Mouse (Mus musculus): ENCODE results near the gene Smyd4. TPM values are rescaled to one million over a fixed set of nuclear protein-coding genes. Genes with fewer than 3 reads are reported as not detected.
A peak's percentile ranks its signal among the peaks of the same experiment; 100 is the strongest.

Gene Smyd4
- polyA plus RNA-seq, 1 experiment from 2014 or later = 21.4 TPM

DNA sequence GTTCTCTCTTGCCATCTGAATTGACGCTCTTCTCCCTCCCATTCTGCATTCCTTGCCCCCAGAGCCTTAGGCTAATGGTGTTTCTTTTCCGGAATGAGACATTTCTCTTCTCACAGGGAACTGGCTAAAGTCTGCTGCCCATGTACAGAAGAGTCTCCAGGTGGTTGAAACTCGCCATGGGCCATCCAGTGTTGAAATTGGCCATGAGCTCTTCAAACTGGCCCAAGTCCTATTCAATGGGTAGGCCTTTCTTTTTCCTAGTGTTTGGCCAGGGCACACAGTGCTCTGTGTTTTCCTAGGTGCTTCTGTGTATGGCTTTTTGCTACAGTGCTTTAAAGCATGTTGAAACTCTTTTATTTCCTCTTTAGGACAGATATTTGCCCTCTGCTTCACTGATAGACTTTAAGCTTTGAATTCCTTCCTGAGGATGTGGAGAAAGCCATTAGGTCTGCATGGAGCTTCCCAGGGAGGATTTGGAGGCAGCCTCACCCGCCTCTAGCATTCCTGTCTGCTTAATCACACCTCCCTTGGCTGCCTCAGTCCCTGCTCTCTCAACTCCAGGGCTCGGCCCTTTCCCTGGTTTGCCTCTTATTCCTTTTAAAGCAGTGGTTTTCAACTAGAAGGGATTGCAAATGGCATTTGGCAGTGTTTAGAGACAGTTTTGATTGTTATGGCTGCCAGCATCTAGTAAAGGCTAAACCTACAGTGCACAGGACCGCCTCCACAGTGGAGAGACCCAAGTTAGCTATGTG lies 55.2 kb downstream of the Smyd4 start:
- H3K27ac ChIP-seq = no peak overlapping the region
- no peak overlapping the region for H3K4me2 ChIP-seq (replicated peaks)
- no peaks in the 10 kb centered on the region for H3K4me1 ChIP-seq
- WGBS = 72% methylated on average over 6 of the region's 6 CpGs
- H3K9ac ChIP-seq = no peak overlapping the region
- H3K36me3 ChIP-seq = peaks cover 21% of the 10 kb centered on the region
- no peak overlapping the region for H3K4me3 ChIP-seq
- no peaks in the 10 kb centered on the region for H3K27me3 ChIP-seq
- H3K9me3 ChIP-seq = no peaks in the 10 kb centered on the region
- ATAC-seq (ENCODE audit: insufficient number of reproducible peaks, insufficient read depth, low FRiP score, low TSS enrichment) = no peak

DNA sequence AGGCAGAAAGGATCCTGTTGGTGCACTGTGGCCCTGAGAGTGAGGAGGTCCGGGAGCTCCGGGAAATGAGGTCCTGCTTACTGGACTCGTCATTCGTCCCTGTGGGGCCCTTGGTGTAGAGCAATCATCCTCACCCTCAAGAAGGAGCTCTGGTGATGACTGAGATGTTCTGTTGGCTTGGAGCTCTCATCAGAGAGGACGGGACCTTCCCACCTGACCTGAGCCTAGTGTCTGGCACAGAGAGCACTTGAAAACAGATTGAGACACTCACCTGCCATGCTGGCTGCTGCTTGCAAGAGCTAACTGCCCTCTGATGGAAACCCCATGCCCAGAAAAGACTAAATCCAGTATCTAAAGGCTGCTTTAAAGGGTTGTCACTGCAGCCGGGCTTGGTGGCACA lies 56.6 kb downstream of the Smyd4 start:
- WGBS = 80% methylated on average over 6 of the region's 6 CpGs
- H3K4me1 ChIP-seq = no peaks in the 10 kb centered on the region
- no peak for ATAC-seq (ENCODE audit: insufficient number of reproducible peaks, insufficient read depth, low FRiP score, low TSS enrichment)

DNA sequence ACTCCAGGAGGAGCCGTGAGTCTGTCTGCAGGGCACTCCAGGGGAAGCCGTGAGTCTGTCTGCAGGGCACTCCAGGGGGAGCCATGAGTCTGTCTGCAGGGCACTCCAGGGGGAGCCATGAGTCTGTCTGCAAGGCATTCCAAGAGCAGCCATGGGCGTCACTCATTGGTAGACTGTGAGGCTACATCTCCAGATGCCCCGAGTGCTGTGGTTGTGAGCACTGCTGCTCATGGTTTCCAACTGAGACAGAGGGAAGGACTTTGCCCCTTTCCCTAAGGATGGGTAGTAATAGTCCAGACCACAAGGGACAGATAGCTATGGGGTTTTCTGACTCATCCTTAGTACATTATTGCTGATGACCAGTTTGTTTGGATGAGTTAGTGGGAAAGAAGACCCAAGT lies 57.9 kb downstream of the Smyd4 start:
- no peak overlapping the region for H3K4me3 ChIP-seq
- H3K9ac ChIP-seq = no peak overlapping the region
- H3K27me3 ChIP-seq = no peaks in the 10 kb centered on the region
- ATAC-seq (ENCODE audit: insufficient number of reproducible peaks, insufficient read depth, low FRiP score, low TSS enrichment) = no peak
- H3K9me3 ChIP-seq = no peaks in the 10 kb centered on the region
- WGBS = 63% methylated on average over 4 of the region's 4 CpGs
- no peak overlapping the region for H3K27ac ChIP-seq
- no peak overlapping the region for H3K4me2 ChIP-seq (replicated peaks)
- H3K36me3 ChIP-seq = peaks cover 29% of the 10 kb centered on the region
- no peaks in the 10 kb centered on the region for H3K4me1 ChIP-seq

More for the DNA sequence above, 56.6 kb downstream of the Smyd4 start:
- Histone ChIP-seq H3K9ac (no peak overlapping the region), H3K27me3 (no peaks in the 10 kb centered on the region), H3K9me3 (no peaks in the 10 kb centered on the region), H3K27ac (no peak overlapping the region), H3K36me3 (peaks cover 24% of the 10 kb centered on the region), H3K4me2 (replicated peaks) (no peak overlapping the region), H3K4me3 (no peak overlapping the region)

DNA sequence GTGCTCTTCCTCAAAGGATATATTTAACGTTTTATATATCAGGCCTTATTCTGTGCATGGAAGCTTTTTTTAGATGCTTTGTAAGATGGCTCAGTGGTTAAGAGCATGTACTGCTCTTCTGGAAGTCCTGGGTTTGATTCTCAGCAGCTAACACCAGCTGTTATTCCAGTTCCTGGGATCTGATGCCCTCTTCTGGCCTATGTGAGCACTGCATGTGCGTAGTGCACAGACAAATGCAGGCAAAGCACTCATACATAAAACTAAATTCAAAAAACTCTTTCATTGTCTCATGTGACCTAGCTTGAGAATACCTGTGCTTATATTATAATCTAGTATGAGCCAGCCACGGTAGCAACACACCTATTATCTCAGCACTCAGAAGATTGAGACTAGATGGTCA lies 58.6 kb downstream of the Smyd4 start:
- no peak for ATAC-seq (ENCODE audit: insufficient number of reproducible peaks, insufficient read depth, low FRiP score, low TSS enrichment)
- Histone ChIP-seq H3K9ac (no peak overlapping the region), H3K27me3 (no peaks in the 10 kb centered on the region), H3K4me2 (replicated peaks) (no peak overlapping the region), H3K4me3 (no peak overlapping the region), H3K36me3 (peaks cover 33% of the 10 kb centered on the region), H3K4me1 (no peaks in the 10 kb centered on the region), H3K27ac (no peak overlapping the region), H3K9me3 (no peaks in the 10 kb centered on the region)
- WGBS = 37% methylated on average over 3 of the region's 3 CpGs

DNA sequence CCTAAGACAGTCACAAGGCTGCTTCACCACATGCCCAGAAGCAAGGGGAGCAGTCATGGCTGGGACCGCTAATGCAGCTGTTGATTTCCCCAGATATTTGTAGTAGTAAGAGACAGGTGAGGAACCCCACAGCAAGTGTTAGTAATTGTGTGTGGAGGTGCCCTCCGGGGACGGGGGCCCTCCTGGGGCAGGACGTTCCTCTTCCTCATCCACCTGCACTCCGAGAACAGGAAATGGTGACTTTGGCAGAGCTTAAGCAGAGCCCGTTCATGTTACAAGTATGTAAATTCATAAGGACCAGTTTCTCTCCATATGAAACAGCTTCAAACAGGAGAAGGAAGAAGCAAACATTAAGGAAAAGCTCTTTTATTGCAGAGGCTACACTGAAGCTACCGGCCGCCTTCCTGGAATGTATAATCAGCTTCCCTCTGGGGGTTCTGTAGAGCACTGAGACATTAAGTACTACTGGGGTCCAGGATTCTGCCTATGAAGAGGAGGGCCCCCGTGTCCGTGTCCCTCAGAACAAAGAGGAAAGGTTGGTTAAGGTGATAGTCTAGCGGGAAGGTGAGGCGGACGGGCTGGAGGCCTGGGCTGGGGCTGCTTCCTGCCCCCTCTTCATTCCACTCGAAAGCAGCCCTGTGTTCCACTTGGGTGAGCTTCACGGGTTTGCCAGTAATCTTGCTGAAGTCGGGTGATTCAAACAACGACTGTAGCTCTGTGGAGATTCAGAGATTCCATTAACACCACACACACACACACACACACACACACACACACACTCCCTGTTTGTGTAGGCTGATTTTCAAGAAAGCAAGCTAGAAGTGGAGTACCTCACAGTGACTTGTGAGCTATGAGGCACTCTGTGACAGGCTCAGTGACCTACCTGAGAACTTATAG lies 61.7 kb downstream of the Smyd4 start:
- H3K36me3 ChIP-seq = peaks cover 54% of the 10 kb centered on the region

DNA sequence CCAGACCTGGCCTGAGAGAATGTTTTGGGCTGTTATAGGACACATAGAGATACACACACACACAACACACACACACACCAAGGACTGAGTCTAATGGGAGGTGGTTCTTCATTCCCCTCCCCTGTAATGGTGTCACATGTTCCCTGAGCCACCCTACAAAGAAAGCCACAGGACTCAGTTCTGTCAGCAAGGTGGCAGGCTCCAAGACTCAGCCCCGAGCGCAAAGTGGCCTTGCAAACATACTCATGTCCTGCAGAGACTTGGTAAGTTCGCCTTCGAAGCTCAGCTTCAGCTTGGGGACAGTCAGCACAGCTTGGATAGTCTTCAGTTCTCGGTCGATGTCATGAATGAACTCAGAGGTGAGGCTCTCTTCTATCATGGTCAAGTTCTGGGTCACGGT lies 62.4 kb downstream of the Smyd4 start:
- peaks cover 60% of the 10 kb centered on the region for H3K36me3 ChIP-seq
- WGBS = 93% methylated on average over 7 of the region's 7 CpGs
- no peak overlapping the region for H3K4me3 ChIP-seq
- H3K27me3 ChIP-seq = no peaks in the 10 kb centered on the region
- no peaks in the 10 kb centered on the region for H3K4me1 ChIP-seq
- ATAC-seq (ENCODE audit: insufficient number of reproducible peaks, insufficient read depth, low FRiP score, low TSS enrichment) = no peak
- no peaks in the 10 kb centered on the region for H3K9me3 ChIP-seq
- no peak overlapping the region for H3K27ac ChIP-seq
- no peak overlapping the region for H3K4me2 ChIP-seq (replicated peaks)
- H3K9ac ChIP-seq = no peak overlapping the region

More for the DNA sequence above, 61.7 kb downstream of the Smyd4 start:
- no peak overlapping the region for H3K4me3 ChIP-seq
- ATAC-seq (ENCODE audit: insufficient number of reproducible peaks, insufficient read depth, low FRiP score, low TSS enrichment) = no peak
- H3K4me2 ChIP-seq (replicated peaks) = no peak overlapping the region
- H3K27ac ChIP-seq = no peak overlapping the region
- no peak overlapping the region for H3K9ac ChIP-seq
- H3K9me3 ChIP-seq = no peaks in the 10 kb centered on the region
- 82% methylated on average over 17 of the region's 17 CpGs for WGBS
- no peaks in the 10 kb centered on the region for H3K27me3 ChIP-seq
- no peaks in the 10 kb centered on the region for H3K4me1 ChIP-seq

DNA sequence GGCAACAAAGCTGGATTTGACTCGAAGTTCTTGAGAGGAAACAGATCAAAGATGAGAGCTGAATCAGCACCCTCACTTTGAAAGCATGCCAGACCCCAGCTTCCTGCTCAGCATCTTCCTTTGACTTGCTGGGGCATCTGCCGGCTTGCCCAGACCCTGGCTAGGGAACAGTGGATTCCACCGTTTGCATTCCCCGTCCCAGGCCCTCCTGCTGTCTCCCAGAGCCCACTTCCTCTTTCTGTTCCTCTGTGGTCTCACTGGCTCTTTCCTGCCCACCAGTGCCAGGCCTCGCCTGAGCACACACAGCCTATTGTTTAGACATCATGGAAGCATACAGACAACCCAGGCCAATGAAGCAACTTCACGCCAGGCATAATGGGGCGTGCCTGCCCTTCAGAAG lies 66.9 kb downstream of the Smyd4 start:
- Histone ChIP-seq H3K27me3 (no peaks in the 10 kb centered on the region), H3K27ac (no peak overlapping the region), H3K4me1 (peaks cover 2% of the 10 kb centered on the region; the same call in 1 of the 2 replicates), H3K9ac (no peak overlapping the region), H3K36me3 (peaks cover 58% of the 10 kb centered on the region), H3K4me2 (replicated peaks) (no peak overlapping the region), H3K4me3 (no peak overlapping the region), H3K9me3 (no peaks in the 10 kb centered on the region)
- WGBS = 58% methylated on average over 7 of the region's 7 CpGs
- ATAC-seq (ENCODE audit: insufficient number of reproducible peaks, insufficient read depth, low FRiP score, low TSS enrichment) = no peak

DNA sequence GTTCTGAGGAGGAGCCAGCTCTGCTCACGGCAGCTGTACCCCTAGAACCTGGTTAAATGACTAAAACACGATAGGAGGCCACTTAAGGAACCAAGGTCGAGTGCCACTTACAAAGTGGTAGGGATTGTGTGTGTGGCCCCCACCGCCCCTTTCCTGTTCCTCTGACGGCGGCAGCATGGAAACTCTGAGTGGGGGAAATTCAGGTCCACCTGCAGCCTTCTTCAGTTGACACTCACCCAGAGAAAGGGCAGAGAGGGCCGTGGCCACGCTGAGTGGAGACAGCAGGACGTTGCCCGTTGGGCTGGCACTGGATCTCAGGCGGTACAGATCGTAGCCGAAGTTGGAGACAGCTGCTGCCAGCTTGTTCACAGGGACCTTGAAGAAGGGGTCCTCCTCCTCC lies 67.8 kb downstream of the Smyd4 start:
- Histone ChIP-seq H3K27ac (no peak overlapping the region), H3K9ac (no peak overlapping the region), H3K36me3 (peaks cover 51% of the 10 kb centered on the region), H3K27me3 (no peaks in the 10 kb centered on the region), H3K4me2 (replicated peaks) (no peak overlapping the region), H3K4me3 (no peak overlapping the region), H3K9me3 (no peaks in the 10 kb centered on the region), H3K4me1 (peaks cover 11% of the 10 kb centered on the region)
- ATAC-seq (ENCODE audit: insufficient number of reproducible peaks, insufficient read depth, low FRiP score, low TSS enrichment) = no peak
- 91% methylated on average over 13 of the region's 13 CpGs for WGBS

DNA sequence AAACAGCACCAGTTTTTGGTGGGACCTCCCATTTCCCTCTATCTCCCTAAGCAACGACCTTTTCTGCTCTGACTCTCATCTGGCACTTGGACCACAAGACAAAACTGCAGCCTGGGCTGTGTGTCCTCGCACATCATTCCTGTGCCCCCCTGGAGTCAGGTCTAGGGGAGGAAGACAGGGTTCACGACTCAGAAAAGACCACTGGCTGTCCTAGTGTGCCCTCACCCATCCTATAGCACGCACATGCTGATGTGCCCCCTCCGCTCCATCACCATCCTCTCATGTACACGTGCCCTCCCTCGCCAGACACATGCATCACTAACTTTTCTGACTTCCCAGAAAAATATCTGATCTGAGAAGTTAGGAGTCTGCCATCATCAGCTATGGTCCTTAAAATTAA lies 71.8 kb downstream of the Smyd4 start:
- WGBS = 85% methylated on average over 7 of the region's 7 CpGs
- Histone ChIP-seq H3K4me2 (replicated peaks) (peak overlapping the region; percentile 83; the same call in 1 of the 2 replicates), H3K4me3 (no peak overlapping the region), H3K4me1 (peaks cover 28% of the 10 kb centered on the region), H3K27ac (no peak overlapping the region), H3K9ac (no peak overlapping the region), H3K36me3 (peaks cover 25% of the 10 kb centered on the region), H3K27me3 (no peaks in the 10 kb centered on the region), H3K9me3 (no peaks in the 10 kb centered on the region)
- ATAC-seq (ENCODE audit: insufficient number of reproducible peaks, insufficient read depth, low FRiP score, low TSS enrichment) = no peak

DNA sequence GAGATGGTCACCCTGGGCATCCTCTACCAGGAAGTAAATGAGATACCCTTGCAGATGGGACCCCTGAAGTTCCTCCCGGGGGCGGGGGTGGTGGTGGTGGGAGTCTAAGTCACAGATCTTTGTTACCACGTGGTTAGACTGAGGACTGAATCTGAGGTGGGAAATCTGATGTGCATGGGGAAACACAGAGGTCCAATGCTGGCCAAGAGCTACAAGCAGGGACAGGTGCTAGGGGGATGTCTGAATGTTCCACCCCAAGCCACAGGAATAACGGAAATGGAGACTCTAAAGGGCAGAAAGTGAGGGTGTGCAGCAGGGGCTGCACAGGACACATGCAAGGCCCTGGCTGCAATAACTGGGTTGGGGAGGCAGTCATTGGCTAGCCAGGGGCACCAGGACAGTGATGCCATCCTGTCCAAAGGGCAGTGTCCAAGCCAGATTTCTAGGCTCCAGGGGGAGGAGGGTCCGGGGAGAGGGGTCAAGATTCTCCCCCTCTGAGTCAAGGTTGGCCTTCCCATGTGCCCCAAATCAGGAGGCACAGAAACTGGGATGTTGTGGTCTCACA lies 72.7 kb downstream of the Smyd4 start:
- Histone ChIP-seq H3K9me3 (no peaks in the 10 kb centered on the region), H3K36me3 (peaks cover 16% of the 10 kb centered on the region), H3K4me2 (replicated peaks) (peak overlapping the region; percentile 83), H3K27ac (peak overlapping the region; percentile 83), H3K27me3 (no peaks in the 10 kb centered on the region), H3K4me1 (peaks cover 28% of the 10 kb centered on the region), H3K9ac (no peak overlapping the region), H3K4me3 (peak overlapping the region; percentile 64)
- ATAC-seq (ENCODE audit: insufficient number of reproducible peaks, insufficient read depth, low FRiP score, low TSS enrichment) = 0 out of 2 replicates have a peak, but pooled peaks have one; percentile 18
- WGBS = 31% methylated on average over 5 of the region's 5 CpGs

DNA sequence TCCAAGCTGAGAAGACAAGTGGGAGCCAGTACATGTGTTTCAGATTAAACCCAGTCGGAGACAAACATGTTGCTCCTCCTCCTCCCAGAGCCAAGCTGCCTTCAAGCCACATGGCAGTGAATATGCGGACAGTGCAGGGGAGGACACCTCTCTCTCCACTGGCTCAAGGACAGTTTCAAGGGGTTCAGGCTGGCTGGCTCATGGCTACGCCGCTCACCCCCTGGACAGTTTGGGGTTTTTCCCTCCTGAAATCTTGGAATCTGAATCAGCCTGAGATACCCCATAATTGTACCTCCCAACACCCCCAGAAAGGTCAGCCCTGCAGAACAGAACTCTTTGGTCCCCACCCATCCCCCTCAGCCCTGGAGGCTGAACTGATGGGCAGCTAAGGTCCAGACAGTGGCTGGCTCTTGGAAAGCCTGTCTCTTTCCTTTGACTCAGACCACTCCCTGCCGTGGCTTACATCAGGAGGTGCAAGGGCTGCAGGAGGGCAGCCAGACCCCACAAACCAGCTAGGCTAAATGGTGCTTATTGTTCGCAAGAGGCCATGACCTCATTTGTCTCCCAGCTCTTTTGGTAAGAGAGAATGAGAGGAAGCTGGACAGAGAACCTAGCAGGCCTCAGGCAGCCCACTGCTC lies 73.3 kb downstream of the Smyd4 start:
- H3K9ac ChIP-seq = peak overlapping the region; percentile 64

More for the DNA sequence above, 73.3 kb downstream of the Smyd4 start:
- peak overlapping the region; percentile 84 for H3K27ac ChIP-seq
- H3K36me3 ChIP-seq = peaks cover 10% of the 10 kb centered on the region
- H3K4me3 ChIP-seq = peak overlapping the region; percentile 64
- peaks cover 28% of the 10 kb centered on the region for H3K4me1 ChIP-seq
- peak; percentile 70; the same call in 1 of the 2 replicates for ATAC-seq (ENCODE audit: insufficient number of reproducible peaks, insufficient read depth, low FRiP score, low TSS enrichment)
- WGBS = 10% methylated on average over 6 of the region's 6 CpGs
- peak overlapping the region; percentile 83 for H3K4me2 ChIP-seq (replicated peaks)
- H3K27me3 ChIP-seq = no peaks in the 10 kb centered on the region
- H3K9me3 ChIP-seq = no peaks in the 10 kb centered on the region

All from embryonic facial prominence, embryonic 12.5 days (tissue).